Mouse (Mus musculus) gastrocnemius, postnatal 36 days (tissue): ENCODE measurements around the gene Adamtsl4. TPM values are rescaled to one million over a fixed set of nuclear protein-coding genes. Genes with fewer than 3 reads are reported as not detected.
A peak's percentile ranks its signal among the peaks of the same experiment; 100 is the strongest.
"Not testable (repeated sequence)": the region's sequence is repeated elsewhere in the genome, so short reads cannot be mapped to it uniquely, and the experiment has no call there.

ENCODE experiments used
- DNase-seq, 2 experiments: peaks; one replicate each; pipeline ENCODE4 v3.0.0; 2022
- intact Hi-C: fragments of 180-260 bp; cut with DNase I; formaldehyde crosslinking; loops from one replicate; pipeline ENCODE4 v1.15.1; 2025
- total RNA-seq, 2 experiments: library from RNA; stranded (reverse); gene quantifications; 2 replicates each; pipeline ENCODE4 v1.2.3; 2021

The Adamtsl4 gene
- total RNA-seq, 2 experiments from 2014 or later = 25.7 to 41.2 TPM

DNA sequence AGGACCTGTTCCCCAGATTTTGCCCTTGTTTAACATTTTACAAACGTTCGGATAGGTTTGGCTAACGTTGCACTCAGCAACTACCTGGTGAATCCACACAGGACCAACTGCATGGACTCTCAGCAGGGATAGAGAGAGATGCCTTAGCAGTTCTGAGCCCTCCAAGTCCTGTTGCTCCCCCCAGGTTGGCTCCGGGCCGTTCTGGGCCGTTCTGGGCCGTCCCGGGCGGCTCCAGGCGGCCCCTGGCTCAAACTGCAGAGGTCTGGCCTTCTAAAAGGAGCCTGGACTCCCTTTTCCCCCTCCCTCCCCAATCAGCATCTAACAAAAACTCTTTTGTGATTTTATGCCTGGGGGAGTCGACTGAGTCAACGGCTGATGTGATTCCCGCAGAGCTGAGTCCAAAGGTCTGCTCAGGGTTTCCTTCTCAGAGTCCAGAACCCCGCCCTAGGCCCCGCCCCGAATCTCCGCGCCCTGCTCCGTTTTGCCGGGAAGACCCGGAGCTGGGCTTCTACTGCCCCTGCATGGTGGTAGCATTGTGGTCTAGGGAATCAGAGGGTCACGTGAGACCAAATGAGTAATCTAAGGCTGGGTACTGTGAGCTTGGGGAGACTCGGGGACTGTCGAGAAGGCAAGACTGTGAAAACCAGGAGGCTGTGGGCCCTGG, 14.3 kb upstream of the Adamtsl4 start:
- intact Hi-C loops = loop anchor here (5.0 kb wide), 1 partner anchor 65 kb away; no protein-coding TSS in a partner anchor
- DNase-seq = peak in 1 of 2 experiments; percentile 83

DNA sequence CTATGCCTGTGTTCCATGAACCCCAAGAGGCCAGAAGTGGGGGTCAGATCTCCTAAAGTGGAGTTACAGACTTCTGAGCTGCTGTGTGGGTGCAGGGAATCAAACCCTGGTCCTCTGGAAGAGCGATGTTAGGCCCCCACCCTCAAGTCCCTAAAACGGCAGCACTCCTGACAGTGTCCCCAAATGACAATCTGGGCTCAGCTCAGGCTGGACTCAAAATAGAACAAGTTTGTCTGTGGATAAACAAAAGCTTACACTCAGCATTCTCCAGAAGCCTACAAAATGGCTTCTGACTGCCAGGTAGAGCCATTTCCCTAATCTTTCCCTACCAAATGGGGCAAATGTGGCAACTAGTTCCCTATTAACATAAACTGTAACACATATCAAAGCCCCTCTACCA, 13.4 kb upstream of the Adamtsl4 start:
- intact Hi-C loops = loop anchor here (5.0 kb wide), 1 partner anchor 66 kb away; no protein-coding TSS in a partner anchor
- no peak for DNase-seq

DNA sequence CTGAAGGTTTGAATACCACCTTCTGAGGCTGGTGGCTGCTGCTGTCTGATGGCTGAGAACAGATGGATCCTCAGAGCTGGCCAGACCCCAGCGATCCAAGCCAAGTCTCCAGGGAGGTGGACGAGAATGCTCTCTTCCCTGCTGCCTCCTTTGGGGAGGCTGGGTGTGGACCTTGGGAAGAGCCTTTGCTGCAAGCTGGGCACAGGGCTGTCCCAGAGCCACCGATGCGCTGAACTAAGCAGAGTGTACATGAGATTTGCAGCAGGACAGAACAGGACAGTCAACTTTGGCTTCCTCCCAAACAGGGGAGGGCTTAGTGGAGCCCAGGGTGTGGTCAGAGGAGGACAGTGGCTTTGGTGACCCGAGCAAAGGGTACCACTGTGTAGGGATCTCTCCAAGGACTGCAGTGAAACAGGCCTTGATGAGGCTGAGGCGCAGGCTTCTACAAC, 12.5 kb upstream of the Adamtsl4 start:
- intact Hi-C loops = loop anchor here (5.0 kb wide), 1 partner anchor 67 kb away; no protein-coding TSS in a partner anchor
- DNase-seq = peak in 1 of 2 experiments; percentile 59

DNA sequence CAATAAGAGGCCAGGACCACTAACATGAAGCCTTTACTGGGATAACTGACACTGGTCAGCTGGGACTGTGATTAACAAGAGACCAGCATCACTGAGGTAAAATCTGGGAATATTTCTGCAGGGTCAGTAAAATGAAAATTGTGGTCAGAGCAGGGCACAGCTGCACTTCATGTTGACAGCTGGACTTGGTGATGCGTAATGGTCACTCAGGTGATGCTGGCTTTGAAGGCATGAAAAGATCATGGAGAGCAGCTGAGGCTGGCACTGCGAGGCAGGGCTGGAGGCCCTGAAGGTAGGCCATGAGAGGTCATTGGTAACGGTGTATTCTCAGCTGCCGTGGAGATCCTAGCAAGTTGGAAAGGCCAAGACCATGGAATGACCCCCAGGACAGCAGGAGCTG, 10.6 kb upstream of the Adamtsl4 start:
- DNase-seq = no peak
- intact Hi-C loops = no loop called here

DNA sequence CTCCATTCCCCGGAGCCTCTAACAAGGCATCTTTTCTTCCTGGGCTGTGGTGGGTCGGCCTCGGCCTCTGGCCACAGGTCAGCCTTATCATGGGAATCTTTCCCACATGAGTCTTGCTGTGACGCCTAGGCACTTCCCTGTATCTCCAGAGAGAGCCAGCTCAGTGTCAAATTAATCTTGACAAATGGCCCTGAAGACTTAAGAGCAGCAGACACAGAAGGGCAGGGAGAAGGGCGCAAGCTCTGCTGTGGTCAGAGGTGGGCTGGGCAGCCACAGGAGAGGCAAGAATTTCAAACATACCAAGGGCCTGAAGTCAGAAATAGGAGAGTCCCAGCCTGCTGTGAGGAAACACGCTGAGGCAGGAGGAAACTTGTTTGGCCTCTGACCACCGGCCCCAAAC, 8.6 kb upstream of the Adamtsl4 start:
- peak in 1 of 2 experiments; percentile 21 for DNase-seq
- intact Hi-C loops = no loop called here

DNA sequence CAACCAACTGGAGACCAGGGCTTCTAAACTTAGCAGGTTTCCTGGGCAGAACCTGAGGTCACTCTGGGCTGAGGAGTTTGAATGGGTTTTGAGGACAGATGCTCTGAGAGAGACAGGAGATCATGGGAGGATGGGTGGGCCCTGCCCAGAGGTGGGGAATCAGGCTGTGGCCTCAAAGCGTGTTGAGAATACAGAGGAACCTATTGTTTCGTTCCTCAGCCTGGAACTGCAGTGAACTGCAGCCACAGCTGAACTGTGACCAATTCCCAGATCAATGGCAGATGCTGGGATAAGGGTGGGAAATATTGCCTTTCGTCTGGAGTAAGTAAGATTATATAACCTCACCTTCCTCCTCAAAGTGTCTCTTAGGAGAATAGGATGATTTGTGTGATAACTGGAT, 8.1 kb upstream of the Adamtsl4 start:
- intact Hi-C loops = no loop called here
- peak in 1 of 2 experiments; percentile 3 for DNase-seq

DNA sequence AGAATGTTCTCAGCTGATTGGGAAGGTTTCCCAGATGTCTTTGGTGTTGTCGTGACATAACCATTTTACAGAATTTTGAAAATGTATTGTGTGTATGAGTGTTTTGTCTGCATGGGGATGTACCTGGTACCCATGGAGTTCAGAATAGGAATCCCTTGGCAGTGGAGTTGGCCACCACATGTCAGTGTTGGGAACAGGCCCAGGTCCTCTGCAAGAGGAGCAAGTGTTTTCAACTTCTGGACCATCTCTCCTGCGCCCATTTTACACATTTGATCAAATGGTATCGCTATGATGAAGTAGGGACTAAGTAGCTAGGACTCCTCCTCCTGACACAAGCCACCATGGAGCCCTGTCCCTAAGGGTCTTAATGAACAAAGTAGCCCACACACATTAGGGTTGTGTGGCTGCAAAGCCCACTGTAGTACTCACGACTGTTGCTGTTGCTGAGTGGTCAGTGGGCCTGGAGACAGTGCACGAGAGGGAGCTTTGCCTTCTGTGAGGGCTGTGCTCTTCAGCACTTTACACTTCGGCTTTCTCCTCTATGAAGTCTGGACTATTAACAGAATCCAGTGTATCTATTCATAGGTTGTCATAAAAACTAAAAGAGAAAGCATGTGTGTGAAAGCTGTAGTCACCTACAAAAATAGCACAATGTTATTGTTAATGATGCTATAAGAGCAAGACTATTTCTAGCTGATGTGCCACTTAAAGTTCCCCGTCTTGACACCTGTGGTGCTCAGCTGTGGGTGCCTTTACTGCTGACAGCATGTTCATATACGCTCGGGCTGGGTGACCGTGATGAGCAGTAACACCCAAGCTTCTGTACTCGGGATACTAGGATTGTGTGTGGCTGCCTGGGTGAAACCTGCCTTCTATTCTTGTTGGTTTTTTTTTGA, 7.3 kb upstream of the Adamtsl4 start:
- intact Hi-C loops = no loop called here
- DNase-seq = no peak

DNA sequence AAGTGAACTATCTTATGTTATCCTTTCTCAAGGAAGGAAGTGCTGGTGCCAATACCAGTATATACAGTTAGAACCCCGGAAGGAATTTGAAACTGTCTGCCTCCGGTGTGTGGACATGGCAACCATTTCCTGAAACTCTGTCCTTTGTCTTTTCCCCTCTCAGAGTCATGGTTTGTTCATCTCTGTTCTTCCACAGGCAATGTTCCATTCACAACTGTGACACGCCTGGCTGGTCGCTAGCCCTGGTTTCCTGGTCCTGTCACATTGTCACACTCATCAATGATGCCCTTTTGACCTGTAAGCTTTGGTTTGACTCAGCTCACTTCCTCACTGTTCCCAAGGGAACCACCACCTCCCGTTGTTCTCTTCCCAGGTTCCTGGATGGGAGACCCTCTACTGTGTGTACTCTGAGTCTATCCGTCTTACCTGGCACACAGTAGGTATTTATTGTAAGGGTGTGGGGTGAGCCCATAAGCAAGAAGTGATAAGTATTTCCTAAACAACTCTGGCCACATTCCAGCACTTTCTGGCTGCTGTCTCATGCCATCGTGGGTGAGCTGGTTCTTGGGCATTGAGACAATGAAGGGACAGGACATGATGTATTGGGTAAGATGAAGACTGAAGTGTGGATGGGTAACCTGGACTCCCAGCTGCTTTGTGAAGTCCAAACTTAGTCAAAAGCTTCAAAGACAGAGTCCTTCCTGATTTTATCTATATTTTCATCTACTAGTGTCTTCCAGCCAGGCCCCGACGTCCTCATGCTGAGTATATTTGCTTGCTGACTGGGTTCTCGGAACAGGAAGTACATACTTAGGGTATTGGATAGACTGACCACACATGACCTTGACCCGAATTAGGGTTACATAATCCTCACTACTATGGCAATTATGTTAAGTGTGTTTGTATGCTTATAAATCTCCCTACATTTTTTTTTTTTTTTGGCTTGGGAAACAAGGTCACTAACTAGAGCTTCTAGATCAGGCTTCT, 6.4 kb upstream of the Adamtsl4 start:
- intact Hi-C loops = no loop called here

DNA sequence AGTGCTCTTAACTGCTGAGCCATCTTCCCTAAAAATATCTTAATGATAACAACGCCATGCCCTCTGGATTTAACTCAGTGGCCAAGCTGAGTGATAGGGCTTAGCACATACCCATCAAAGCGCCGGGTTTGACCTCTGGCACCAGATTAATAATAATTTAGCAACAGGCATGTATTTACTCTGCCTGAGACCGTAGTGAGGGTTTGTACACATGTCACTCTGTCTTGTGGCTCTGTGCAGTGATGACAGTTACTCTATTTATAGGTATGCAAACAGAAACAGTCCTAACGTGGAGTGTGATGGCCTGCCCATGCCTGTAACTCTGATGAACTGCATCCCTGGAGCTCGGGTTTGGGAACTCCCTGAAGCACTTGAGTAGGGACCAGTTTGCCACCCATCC, 5.0 kb upstream of the Adamtsl4 start:
- intact Hi-C loops = no loop called here
- peak in 1 of 2 experiments; percentile 7 for DNase-seq

More for the DNA sequence above, 6.4 kb upstream of the Adamtsl4 start:
- DNase-seq = no peak

DNA sequence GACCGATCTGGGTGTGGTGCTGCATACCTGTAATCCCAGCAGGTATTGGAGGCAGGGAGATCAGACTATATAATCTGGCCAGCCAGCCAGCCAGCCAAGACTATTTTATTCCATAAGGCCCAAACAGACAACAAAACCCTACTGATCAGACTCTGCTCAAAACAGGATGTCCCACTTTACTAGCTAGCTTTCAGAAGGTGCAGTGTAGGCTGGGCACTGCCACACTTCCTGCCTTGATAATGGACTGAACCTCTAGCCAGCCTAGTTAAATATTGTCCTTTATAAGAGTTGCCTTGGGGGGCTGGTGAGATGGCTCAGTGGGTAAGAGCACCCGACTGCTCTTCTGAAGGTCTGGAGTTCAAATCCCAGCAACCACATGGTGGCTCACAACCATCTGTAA, 2.8 kb upstream of the Adamtsl4 start:
- DNase-seq, intact Hi-C loops: not testable (repeated sequence)

DNA sequence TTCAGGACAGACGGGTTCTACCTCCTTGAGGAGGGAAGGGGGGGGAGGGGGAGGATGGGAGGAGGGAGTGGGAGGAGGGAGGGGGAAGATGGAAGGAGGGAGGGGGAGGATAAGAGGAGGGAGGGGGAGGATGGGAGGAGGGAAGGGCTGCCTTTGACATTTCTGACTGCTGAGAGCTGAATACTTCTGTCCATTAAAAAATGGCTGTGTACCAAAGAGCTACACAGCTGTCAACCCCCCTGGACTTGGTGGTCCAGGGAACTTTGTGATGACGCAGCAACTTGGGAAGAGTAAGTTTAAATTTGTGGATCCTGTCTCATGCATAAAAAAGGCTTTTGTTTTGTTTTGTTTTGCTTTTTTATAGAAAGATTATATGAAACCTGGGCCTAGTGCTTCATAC, 2.2 kb upstream of the Adamtsl4 start:
- DNase-seq = no peak
- intact Hi-C loops = no loop called here

DNA sequence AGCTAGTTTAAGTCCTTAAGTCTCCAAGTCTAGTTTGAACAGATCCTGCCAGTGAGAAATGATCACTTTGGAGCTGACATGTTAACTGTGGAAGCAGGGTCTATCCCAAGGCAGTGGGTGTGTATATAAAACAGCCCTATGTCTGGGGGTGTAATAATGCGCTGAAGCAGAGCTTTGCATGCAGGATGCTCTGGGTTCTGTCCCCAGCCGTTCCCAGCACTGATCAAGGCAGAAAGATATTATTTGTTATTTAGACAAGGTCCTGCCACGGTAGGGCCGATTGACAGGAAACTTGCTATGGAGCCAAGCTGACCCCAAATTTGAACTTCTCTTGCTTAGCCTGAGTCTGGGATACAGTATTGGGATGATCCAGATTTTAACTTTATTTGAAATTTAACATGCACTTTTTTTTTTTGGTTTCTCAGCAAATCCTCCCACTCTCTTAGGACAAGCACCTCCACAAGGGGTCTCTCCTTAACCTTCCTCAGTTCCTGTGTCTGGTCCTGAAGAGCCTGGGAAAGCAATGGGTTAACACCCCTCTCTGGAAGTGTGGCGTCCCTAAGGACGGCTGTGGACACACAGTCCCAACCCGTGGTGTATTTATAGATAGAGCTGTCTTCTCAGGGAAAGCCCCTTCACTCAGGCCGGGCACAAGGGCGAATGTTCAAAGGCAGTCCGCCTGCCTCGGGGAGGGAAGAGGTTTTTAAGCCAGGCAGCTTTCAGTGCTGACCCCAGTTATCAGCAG, 1.6 kb upstream of the Adamtsl4 start:
- intact Hi-C loops = no loop called here
- no peak for DNase-seq

DNA sequence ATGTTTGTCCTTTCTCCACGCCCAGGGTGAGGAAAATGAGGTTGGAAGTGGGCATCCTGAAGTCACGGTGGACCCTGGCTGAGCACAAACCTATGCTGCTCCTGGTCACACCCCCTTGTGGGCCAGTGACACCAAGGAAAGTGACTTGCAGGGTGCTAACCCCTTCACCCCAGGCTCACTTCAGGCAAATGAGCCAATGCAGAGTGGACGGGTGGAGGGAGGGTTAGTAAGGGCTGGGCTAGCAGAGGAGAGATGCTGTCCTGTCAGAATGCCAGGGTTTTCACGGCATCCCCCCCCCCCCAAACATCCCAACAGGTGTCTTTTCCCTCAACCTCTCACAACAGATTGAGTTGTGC, 571 bp downstream of the Adamtsl4 start:
- no peak for DNase-seq
- intact Hi-C loops = no loop called here

DNA sequence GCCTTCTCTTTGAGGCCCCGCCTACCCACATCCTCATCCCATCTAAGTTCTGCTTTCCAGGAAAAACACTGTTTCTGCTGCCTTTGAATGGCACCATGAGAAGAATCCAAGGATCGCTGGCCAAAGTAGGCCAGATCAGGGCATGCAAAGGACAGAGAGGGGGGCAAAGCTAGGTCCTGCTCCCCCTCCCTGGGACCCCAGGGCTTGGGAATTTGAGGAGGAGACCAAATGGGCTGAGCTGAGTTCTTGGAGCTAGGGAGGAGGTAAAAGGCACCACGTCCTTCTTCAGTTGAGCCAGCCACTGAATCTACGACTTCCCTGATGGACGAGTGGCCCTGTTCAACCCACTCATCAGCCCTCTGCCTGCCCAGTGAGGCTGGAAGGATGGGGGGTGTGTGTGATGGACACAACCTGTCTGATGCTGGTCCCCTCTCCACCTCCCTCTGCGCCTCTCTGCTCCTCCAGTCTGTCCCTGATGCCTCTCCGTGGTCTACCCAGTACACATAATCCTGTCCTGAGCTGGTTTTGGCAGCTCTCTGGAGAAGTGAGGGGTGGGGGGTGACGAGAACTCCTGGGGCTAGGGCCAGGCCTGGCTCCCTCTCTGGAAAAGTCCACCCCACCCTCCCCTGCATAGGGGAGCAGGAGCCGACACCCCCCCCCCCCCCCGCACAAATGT, 1.1 kb downstream of the Adamtsl4 start:
- intact Hi-C loops = no loop called here
- DNase-seq = no peak

DNA sequence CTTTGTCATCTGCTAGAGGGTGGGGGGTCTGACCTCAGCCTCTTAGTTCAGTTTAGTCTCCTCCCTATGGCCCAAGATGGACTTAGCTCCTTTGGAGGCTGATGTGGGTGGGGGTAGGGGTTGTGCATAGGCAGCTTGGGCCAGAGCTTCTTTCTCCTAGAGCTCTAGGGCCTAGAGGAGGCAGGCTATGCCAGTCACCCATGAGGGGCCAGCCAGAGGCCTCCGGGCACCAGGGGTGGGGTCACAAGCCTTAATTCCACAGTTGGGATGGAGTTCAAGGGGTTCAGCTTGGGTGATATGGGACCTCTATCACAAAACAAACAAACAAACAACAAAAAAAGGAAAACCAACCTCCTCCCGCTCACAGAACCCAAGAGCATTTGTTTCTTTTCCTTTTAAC, 2.0 kb downstream of the Adamtsl4 start:
- intact Hi-C loops = no loop called here
- DNase-seq = no peak

DNA sequence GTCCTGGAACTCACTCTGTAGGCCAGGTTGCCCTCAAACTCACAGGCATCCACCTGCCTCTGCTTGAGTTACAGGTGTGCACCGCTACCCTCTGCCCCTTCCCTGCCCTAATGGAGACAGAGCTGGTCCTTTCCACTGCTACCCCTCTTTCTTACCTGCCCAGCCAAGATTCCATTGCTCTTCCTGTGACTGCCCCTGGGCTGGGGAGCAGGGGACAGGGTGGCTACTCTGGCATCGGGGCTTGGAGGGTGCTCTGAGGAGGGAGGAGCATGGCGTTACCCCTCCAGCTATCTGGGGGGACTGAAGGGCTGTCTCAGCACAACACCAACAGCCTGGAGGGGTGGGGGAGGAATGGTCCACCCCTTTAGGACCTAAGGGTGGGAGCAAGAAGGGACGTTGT, 2.4 kb downstream of the Adamtsl4 start:
- intact Hi-C loops = no loop called here
- DNase-seq = no peak

DNA sequence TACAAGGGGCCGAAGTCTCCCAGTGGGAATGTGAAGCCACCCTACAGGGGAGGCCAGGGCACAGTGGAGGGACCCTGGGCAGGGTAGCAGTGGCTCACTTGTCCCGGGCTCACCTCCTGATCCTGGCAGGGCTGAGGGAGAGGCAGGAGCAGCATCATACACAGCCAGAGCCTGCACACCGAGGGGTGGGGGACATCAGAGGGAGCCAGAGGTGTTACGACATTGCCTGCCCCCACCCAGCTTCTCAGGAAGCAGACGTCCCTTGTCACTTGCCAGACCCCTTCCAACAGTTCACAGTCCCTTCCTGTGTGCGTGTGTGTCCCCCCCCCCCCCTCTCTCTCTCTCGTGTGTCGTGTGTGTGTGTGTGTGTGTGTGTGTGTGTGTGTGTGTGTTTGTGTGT, 2.9 kb downstream of the Adamtsl4 start:
- intact Hi-C loops = no loop called here

DNA sequence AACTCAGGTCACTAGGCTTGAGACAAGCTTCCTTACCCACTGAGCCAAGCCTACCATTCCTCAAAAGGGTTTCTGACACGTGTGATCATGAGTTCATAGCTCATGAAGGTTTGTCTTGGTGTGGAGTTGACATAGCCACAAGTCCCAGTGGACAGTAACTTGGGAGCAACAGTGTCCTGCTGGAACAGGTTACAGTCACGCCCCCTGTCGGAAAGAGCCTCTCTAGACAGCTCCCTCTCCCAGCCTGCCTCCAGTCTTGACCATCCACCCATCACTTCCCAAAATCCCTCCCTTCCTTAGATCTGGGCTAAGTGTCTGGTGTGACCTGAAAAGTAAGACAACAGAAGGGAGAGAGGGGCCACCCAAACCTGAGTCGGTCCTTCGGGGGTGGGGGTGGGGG, 4.8 kb downstream of the Adamtsl4 start:
- DNase-seq = no peak
- intact Hi-C loops = no loop called here

More for the DNA sequence above, 2.9 kb downstream of the Adamtsl4 start:
- DNase-seq = no peak

DNA sequence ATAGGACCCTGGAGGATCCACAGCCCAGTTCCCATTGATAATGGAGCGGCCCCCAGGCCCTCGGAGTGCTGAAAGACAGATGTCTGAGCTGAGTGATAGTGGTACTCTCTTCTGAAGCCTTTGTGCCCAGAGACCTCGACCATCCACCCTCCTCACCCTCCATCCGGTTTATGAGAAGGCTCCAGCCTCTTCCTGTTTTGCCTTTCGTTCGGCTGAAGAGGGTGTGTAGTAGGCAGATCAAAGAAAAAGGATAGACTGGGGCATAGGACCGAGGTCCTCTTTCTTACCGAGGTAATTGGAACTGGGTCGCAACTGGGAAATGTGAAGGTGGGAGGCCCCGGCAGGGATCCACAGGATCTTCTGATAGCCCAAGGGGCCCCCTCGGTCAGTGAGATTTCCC, 6.4 kb downstream of the Adamtsl4 start:
- DNase-seq = peak in 1 of 2 experiments; percentile 3
- intact Hi-C loops = no loop called here
